Mouse (Mus musculus) heart, embryonic 14.5 days (tissue): Measurements from ENCODE around the gene Odf4. TPM values are rescaled to one million over a fixed set of nuclear protein-coding genes. Genes with fewer than 3 reads are reported as not detected.
A peak's percentile ranks its signal among the peaks of the same experiment; 100 is the strongest.

Experiments
- ATAC-seq: fragments of 200-750 bp; cut with Nextera tagmentation; 2 replicates; pipeline ENCODE4 v1.8.0; 2017; ENCODE audit warnings: low read depth, moderate TSS enrichment; ENCODE audit not compliant: insufficient number of reproducible peaks, insufficient read depth, low FRiP score
- H3K27ac ChIP-seq, 2 experiments: fragments of 200-500 bp in 1 of 2; fragments of 300-500 bp in 1 of 2; sonication (generic) in 1 of 2; replicated peaks in 1 of 2; 2 replicates each; pipeline ENCODE4 v1.5.1; 2012 to 2014; ENCODE audit warnings: low read depth in 2 of 2, low read length in 2 of 2, control low read depth in 1 of 2, mild to moderate bottlenecking in 1 of 2, mixed read lengths in 1 of 2; ENCODE audit not compliant: control insufficient read depth in 1 of 2, insufficient read depth in 1 of 2
- H3K27me3 ChIP-seq: fragments of 300-500 bp; sonication (generic); 2 replicates; pipeline ENCODE4 v1.6.1; 2014; ENCODE audit warnings: mild to moderate bottlenecking, low read length, control low read depth; ENCODE audit not compliant: control insufficient read depth, insufficient read depth
- H3K36me3 ChIP-seq: fragments of 300-500 bp; sonication (generic); 2 replicates; pipeline ENCODE4 v1.6.1; 2014; ENCODE audit warnings: mild to moderate bottlenecking, control low read depth, low read length, mixed read lengths; ENCODE audit not compliant: control insufficient read depth, insufficient read depth
- H3K4me1 ChIP-seq, 2 experiments: fragments of 200-500 bp in 1 of 2; fragments of 300-500 bp in 1 of 2; sonication (generic) in 1 of 2; 2 replicates each; pipeline ENCODE4 v1.6.1; 2012 to 2014; ENCODE audit warnings: low read length in 2 of 2, control low read depth in 1 of 2, mixed read lengths in 1 of 2; ENCODE audit not compliant: control insufficient read depth in 2 of 2, insufficient read depth in 2 of 2
- H3K4me2 ChIP-seq: fragments of 300-500 bp; sonication (generic); 2 replicates; pipeline ENCODE4 v1.6.1; 2014; ENCODE audit warnings: mild to moderate bottlenecking, low read length
- H3K4me3 ChIP-seq, 2 experiments: fragments of 200-500 bp in 1 of 2; fragments of 300-500 bp in 1 of 2; sonication (generic) in 1 of 2; 2 replicates each; pipeline ENCODE4 v1.5.1; 2012 to 2014; ENCODE audit warnings: low read length in 2 of 2, mild to moderate bottlenecking in 2 of 2, control low read depth in 1 of 2, low read depth in 1 of 2, moderate library complexity in 1 of 2; ENCODE audit not compliant: control insufficient read depth in 1 of 2, insufficient read depth in 1 of 2
- H3K9ac ChIP-seq: fragments of 300-500 bp; sonication (generic); 2 replicates; pipeline ENCODE4 v1.6.1; 2014; ENCODE audit warnings: mild to moderate bottlenecking, low read length
- H3K9me3 ChIP-seq: fragments of 300-500 bp; sonication (generic); 2 replicates; pipeline ENCODE4 v1.6.1; 2016; ENCODE audit warnings: low read length, control low read depth; ENCODE audit not compliant: control insufficient read depth
- WGBS: fragments of 180-500 bp; shearing (Covaris S2); extraction: QIAGEN DNeasy Blood & Tissue Kit; methylation state at CpG from one replicate; pipeline ENCODE4 v1.1.7; 2014; 5-methylcytosine and 5-hydroxymethylcytosine counted together
- polyA plus RNA-seq: library from polyadenylated mRNA; unstranded; fragments of >200 nt; fragmentation: Nextera tagmentation; extraction: Ambion mirVana; gene quantifications from 2 replicates; pipeline ENCODE4 v1.2.1, GENCODE M21; 2014

Gene Odf4
- polyA plus RNA-seq, 1 experiment from 2014 or later: not detected

DNA sequence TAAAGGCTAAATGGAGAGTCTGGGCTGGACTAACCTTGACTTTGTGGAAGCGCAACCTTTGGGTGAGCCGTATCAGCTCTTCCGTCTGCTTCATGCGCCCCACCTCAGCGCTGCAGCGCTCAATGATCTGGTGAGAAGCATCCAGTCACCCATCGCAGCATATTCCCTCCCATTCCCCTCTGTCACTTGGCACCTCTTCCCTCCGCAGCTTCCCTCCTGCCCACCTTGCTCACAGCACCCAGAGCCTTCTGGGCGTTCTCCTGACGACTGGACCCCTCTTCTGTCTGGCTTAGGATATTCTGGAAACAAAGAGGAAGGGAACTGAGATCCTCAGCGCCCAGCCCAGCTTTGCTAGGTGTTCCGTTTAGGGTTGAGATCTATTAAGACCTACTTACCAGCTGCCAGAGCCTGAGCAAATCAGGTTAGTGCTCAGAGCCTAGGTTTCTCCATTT lies 20.7 kb upstream of the Odf4 start:
- Histone ChIP-seq H3K4me2 (peak overlapping the region; percentile 58), H3K4me3 (no peak overlapping the region)

GRCm38 (mm10) chr11:68946806-68947440 lies 20.0 kb upstream of the Odf4 start:
- peaks cover 3% of the 10 kb centered on the region; the same call in 1 of the 2 replicates for H3K27me3 ChIP-seq
- peak overlapping the region; percentile 58 for H3K4me2 ChIP-seq
- H3K4me1 ChIP-seq: peaks cover 3 to 6% of the 10 kb centered on the region in 2 experiments; a peak in 2 of 4 replicates
- H3K4me3 ChIP-seq: peak overlapping the region; percentile 20 to 24
- 21% methylated on average over 16 of the region's 16 CpGs for WGBS
- H3K9me3 ChIP-seq: no peaks in the 10 kb centered on the region
- ATAC-seq: no peak
- H3K9ac ChIP-seq: peak overlapping the region; percentile 34; the same call in 1 of the 2 replicates
- peaks cover 10% of the 10 kb centered on the region; the same call in 1 of the 2 replicates for H3K36me3 ChIP-seq
- no peak overlapping the region for H3K27ac ChIP-seq

More for the DNA sequence above, 20.7 kb upstream of the Odf4 start:
- no peak for ATAC-seq
- H3K9me3 ChIP-seq: no peaks in the 10 kb centered on the region
- H3K27me3 ChIP-seq: peaks cover 3% of the 10 kb centered on the region; the same call in 1 of the 2 replicates
- H3K36me3 ChIP-seq: peaks cover 10% of the 10 kb centered on the region; the same call in 1 of the 2 replicates
- WGBS: 38% methylated on average over 12 of the region's 12 CpGs
- no peak overlapping the region for H3K9ac ChIP-seq
- peaks cover 3 to 6% of the 10 kb centered on the region in 2 experiments; a peak in 2 of 4 replicates for H3K4me1 ChIP-seq
- H3K27ac ChIP-seq: no peak overlapping the region

- no peak overlapping the region for H3K4me3 ChIP-seq
- peaks cover 4% of the 10 kb centered on the region; the same call in 1 of the 2 replicates for H3K36me3 ChIP-seq
- 88% methylated on average over 4 of the region's 4 CpGs for WGBS
- no peak overlapping the region for H3K27ac ChIP-seq
- ATAC-seq: no peak
- peaks cover 3 to 6% of the 10 kb centered on the region in 2 experiments; a peak in 2 of 4 replicates for H3K4me1 ChIP-seq
- no peak overlapping the region for H3K9ac ChIP-seq
- no peaks in the 10 kb centered on the region for H3K27me3 ChIP-seq
- H3K4me2 ChIP-seq: no peak overlapping the region
- H3K9me3 ChIP-seq: no peaks in the 10 kb centered on the region
These were observed 19.1 kb upstream of the Odf4 start for GRCm38 (mm10) chr11:68946001-68946400.

- no peaks in the 10 kb centered on the region for H3K9me3 ChIP-seq
- 65% methylated on average over 2 of the region's 2 CpGs for WGBS
These were observed 18.4 kb upstream of the Odf4 start for GRCm38 (mm10) chr11:68945245-68945644.

GRCm38 (mm10) chr11:68942731-68943130 lies 15.8 kb upstream of the Odf4 start:
- Histone ChIP-seq H3K36me3 (no peaks in the 10 kb centered on the region), H3K27ac (no peak overlapping the region), H3K9me3 (no peaks in the 10 kb centered on the region), H3K4me2 (no peak overlapping the region), H3K9ac (no peak overlapping the region), H3K27me3 (no peaks in the 10 kb centered on the region), H3K4me1 (peaks cover 5 to 9% of the 10 kb centered on the region in 2 experiments; a peak in 3 of 4 replicates), H3K4me3 (no peak overlapping the region)
- no peak for ATAC-seq
- WGBS: 75% methylated on average over 8 of the region's 8 CpGs

More at GRCm38 (mm10) chr11:68945245-68945644, 18.4 kb upstream of the Odf4 start:
- no peak overlapping the region for H3K9ac ChIP-seq
- H3K36me3 ChIP-seq: 0 out of 2 replicates have a peak, but pooled peaks cover 3% of the 10 kb centered on the region
- H3K27me3 ChIP-seq: no peaks in the 10 kb centered on the region
- no peak overlapping the region for H3K27ac ChIP-seq
- peaks cover 5 to 9% of the 10 kb centered on the region in 2 experiments; a peak in 3 of 4 replicates for H3K4me1 ChIP-seq
- H3K4me2 ChIP-seq: no peak overlapping the region
- no peak for ATAC-seq
- H3K4me3 ChIP-seq: no peak overlapping the region

GRCm38 (mm10) chr11:68940516-68940915 lies 13.6 kb upstream of the Odf4 start:
- Histone ChIP-seq H3K27ac (no peak overlapping the region), H3K36me3 (no peaks in the 10 kb centered on the region), H3K4me1 (peaks cover 2 to 4% of the 10 kb centered on the region in 2 experiments; a peak in 3 of 4 replicates), H3K27me3 (no peaks in the 10 kb centered on the region), H3K9ac (peak overlapping the region; percentile 79), H3K9me3 (no peaks in the 10 kb centered on the region), H3K4me2 (peak overlapping the region; percentile 74), H3K4me3 (peak overlapping the region in 1 of 2 experiments; percentile 54; a peak in 2 of 4 replicates)
- WGBS: 51% methylated on average over 4 of the region's 4 CpGs
- no peak for ATAC-seq

- peak; percentile 97 for ATAC-seq
- WGBS: 2% methylated on average over 16 of the region's 16 CpGs
- Histone ChIP-seq H3K4me1 (peaks cover 2 to 4% of the 10 kb centered on the region in 2 experiments; a peak in 3 of 4 replicates), H3K4me2 (peak overlapping the region; percentile 74), H3K9me3 (no peaks in the 10 kb centered on the region), H3K36me3 (no peaks in the 10 kb centered on the region), H3K27ac (peak overlapping the region; percentile 52 to 74; a peak in 3 of 4 replicates), H3K27me3 (no peaks in the 10 kb centered on the region), H3K4me3 (peak overlapping the region; percentile 48 to 54), H3K9ac (peak overlapping the region; percentile 79)
These were observed 12.8 kb upstream of the Odf4 start for GRCm38 (mm10) chr11:68939451-68940304.
